Mouse (Mus musculus): ENCODE data around the gene Ano6. TPM values are rescaled to one million over a fixed set of nuclear protein-coding genes. Genes with fewer than 3 reads are reported as not detected.

The Ano6 gene
- polyA plus RNA-seq, 1 experiment from 2014 or later, result 54.4 TPM

DNA sequence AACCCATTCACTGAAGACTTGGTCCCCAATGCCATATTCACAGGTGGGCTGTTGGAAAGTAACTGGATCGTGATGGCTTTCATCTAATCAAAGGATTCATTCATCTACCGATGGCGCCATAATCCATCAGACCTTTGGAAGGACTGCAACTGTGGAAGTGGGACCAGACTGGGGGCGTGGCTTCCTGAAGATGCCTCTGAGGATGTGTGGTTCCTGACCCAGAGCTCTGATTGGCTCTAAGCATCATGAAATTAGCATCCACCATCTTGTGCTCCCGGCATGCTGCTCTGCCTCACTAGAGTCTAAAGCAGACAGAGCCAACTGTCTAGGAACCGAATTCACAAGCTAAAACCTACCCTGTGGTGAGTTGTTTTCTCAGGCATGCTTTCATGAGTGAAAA is 24.7 kb upstream of the Ano6 start:
- Histone ChIP-seq H3K4me3 (ENCODE audit: low read length) (no peak overlapping the region), H3K27me3 (ENCODE audit: insufficient read depth, low read length) (no peaks in the 10 kb centered on the region), H3K4me1 (ENCODE audit: insufficient read depth, low read length) (no peaks in the 10 kb centered on the region), H3K9ac (replicated peaks; ENCODE audit: low read length) (no peak overlapping the region), H3K9me3 (ENCODE audit: low read length) (no peaks in the 10 kb centered on the region), H3K4me2 (replicated peaks; ENCODE audit: low read depth, low read length) (no peak overlapping the region), H3K36me3 (ENCODE audit: insufficient read depth, low read length) (no peaks in the 10 kb centered on the region), H3K27ac (ENCODE audit: low read length) (no peak overlapping the region)
- no peak for ATAC-seq (ENCODE audit: low FRiP score, low TSS enrichment)
- WGBS, result 83% methylated on average over 6 of the region's 6 CpGs

DNA sequence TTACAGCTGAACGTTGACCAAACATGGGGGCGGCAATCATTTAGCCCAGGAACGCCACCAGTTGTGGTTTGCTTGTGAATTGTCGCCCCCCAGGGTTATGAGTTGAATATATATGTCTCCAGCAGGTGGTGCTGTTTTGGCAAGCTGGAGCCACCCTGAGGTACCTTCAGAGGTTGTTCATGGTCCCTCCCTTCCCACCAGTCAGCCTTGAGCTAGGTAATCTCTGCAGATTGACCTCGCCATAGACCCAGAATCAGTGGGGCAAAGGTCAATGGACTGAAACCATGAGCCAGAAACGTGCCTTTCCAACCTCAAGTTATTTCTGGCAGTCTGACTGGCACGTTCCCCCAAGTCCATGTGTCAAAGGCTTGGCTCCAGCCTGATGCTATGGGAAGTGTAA is 22.8 kb upstream of the Ano6 start:
- Histone ChIP-seq H3K27me3 (ENCODE audit: insufficient read depth, low read length) (no peaks in the 10 kb centered on the region), H3K4me3 (ENCODE audit: low read length) (no peak overlapping the region), H3K4me2 (replicated peaks; ENCODE audit: low read depth, low read length) (no peak overlapping the region), H3K4me1 (ENCODE audit: insufficient read depth, low read length) (no peaks in the 10 kb centered on the region), H3K9me3 (ENCODE audit: low read length) (no peaks in the 10 kb centered on the region), H3K9ac (replicated peaks; ENCODE audit: low read length) (no peak overlapping the region), H3K27ac (ENCODE audit: low read length) (no peak overlapping the region), H3K36me3 (ENCODE audit: insufficient read depth, low read length) (no peaks in the 10 kb centered on the region)
- ATAC-seq (ENCODE audit: low FRiP score, low TSS enrichment), result no peak
- WGBS, result 67% methylated on average over 7 of the region's 7 CpGs

DNA sequence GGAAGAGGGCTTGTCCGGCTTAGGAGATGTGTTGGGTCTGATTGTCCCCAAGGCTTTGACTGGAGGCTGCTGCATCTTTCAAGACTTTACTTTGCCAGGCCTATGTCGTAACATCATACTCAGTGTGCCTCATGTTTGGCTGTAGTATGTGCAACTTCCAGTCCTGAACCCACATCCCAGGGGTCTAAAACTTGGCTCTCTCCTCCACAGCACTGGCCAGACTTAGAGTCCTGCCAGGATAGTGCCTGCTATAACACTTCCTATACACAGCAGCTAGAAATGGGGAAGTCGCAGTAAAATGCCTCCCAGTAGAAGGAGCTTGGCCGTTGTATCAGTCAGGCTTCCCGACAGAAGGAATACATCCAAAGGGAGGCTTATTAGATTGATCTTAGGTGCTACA is 21.9 kb upstream of the Ano6 start:
- no peaks in the 10 kb centered on the region for H3K36me3 ChIP-seq (ENCODE audit: insufficient read depth, low read length)
- no peaks in the 10 kb centered on the region for H3K27me3 ChIP-seq (ENCODE audit: insufficient read depth, low read length)
- no peak overlapping the region for H3K4me3 ChIP-seq (ENCODE audit: low read length)
- 87% methylated on average over 5 of the region's 5 CpGs for WGBS
- ATAC-seq (ENCODE audit: low FRiP score, low TSS enrichment), result no peak
- no peaks in the 10 kb centered on the region for H3K4me1 ChIP-seq (ENCODE audit: insufficient read depth, low read length)
- no peak overlapping the region for H3K27ac ChIP-seq (ENCODE audit: low read length)
- H3K4me2 ChIP-seq (replicated peaks; ENCODE audit: low read depth, low read length), result no peak overlapping the region
- H3K9me3 ChIP-seq (ENCODE audit: low read length), result no peaks in the 10 kb centered on the region
- H3K9ac ChIP-seq (replicated peaks; ENCODE audit: low read length), result no peak overlapping the region

DNA sequence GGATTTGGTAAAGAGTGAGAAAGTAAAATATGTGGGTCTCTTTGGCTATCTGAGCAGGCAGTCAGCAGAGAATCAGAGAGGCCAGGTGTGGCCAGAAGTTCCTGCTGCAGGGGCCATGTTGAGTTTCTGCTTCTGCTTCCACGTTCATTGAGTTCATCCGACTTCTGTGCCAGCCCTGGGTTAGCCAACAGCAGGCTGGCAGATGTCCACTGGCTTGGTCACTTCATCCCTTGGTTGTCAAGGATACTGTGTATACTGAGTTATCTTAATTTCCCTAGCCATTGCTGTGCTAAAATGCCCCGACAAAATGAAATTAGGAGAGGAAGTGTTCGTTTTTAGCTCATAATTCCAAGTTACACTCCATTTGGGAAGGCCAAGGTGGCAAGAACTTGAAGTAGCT is 21.1 kb upstream of the Ano6 start:
- H3K4me1 ChIP-seq (ENCODE audit: insufficient read depth, low read length), result no peaks in the 10 kb centered on the region
- H3K36me3 ChIP-seq (ENCODE audit: insufficient read depth, low read length), result no peaks in the 10 kb centered on the region
- H3K9me3 ChIP-seq (ENCODE audit: low read length), result no peaks in the 10 kb centered on the region
- no peak overlapping the region for H3K4me3 ChIP-seq (ENCODE audit: low read length)
- no peak overlapping the region for H3K4me2 ChIP-seq (replicated peaks; ENCODE audit: low read depth, low read length)
- H3K27me3 ChIP-seq (ENCODE audit: insufficient read depth, low read length), result no peaks in the 10 kb centered on the region
- no peak for ATAC-seq (ENCODE audit: low FRiP score, low TSS enrichment)
- WGBS, result 80% methylated on average over 4 of the region's 4 CpGs
- no peak overlapping the region for H3K9ac ChIP-seq (replicated peaks; ENCODE audit: low read length)
- H3K27ac ChIP-seq (ENCODE audit: low read length), result no peak overlapping the region

DNA sequence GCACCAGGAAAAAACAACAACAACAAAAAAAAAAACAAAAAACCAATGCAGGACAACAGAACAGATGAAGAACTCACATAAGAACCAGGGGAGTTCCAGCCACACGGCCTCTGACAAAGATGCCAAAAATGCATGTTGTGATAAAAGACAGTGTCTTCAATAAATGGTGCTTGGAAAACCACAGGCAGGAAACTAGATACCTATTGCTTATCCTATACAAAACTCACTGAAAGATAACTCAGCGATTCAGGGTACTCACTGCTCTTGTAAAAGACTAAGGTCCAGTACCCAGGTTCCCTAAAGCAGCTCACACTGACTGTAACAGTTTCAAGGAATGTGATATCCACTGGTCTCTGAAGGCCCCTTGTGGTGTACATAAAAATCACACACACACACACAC is 20.3 kb upstream of the Ano6 start:
- no peak for ATAC-seq (ENCODE audit: low FRiP score, low TSS enrichment)
- no peak overlapping the region for H3K4me2 ChIP-seq (replicated peaks; ENCODE audit: low read depth, low read length)
- H3K9ac ChIP-seq (replicated peaks; ENCODE audit: low read length), result no peak overlapping the region
- no peaks in the 10 kb centered on the region for H3K9me3 ChIP-seq (ENCODE audit: low read length)
- H3K27me3 ChIP-seq (ENCODE audit: insufficient read depth, low read length), result no peaks in the 10 kb centered on the region
- H3K4me3 ChIP-seq (ENCODE audit: low read length), result no peak overlapping the region
- H3K36me3 ChIP-seq (ENCODE audit: insufficient read depth, low read length), result no peaks in the 10 kb centered on the region
- 95% methylated on average over 2 of the region's 2 CpGs for WGBS
- no peak overlapping the region for H3K27ac ChIP-seq (ENCODE audit: low read length)
- H3K4me1 ChIP-seq (ENCODE audit: insufficient read depth, low read length), result no peaks in the 10 kb centered on the region

DNA sequence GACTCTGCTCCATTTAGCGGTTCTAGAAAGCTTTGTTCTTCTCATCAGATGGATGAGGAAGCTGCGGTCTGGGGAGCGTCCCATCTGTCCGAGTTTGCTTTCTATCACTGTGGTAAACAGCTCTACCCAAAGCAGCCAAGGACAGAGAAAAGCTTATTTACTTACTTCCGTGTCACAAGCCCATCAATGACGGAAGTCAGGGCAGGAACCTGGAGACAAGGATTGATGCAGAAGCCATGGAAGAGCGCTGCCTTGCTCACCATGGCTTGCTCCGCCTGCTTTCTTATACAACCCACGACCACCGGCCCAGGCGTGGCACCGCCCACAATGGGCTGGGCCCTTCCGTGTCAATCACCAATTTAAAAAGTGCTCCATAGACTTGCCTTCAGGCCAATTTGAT is 18.3 kb upstream of the Ano6 start:
- no peak overlapping the region for H3K4me3 ChIP-seq (ENCODE audit: low read length)
- no peak overlapping the region for H3K9ac ChIP-seq (replicated peaks; ENCODE audit: low read length)
- H3K27ac ChIP-seq (ENCODE audit: low read length), result no peak overlapping the region
- no peaks in the 10 kb centered on the region for H3K36me3 ChIP-seq (ENCODE audit: insufficient read depth, low read length)
- no peaks in the 10 kb centered on the region for H3K4me1 ChIP-seq (ENCODE audit: insufficient read depth, low read length)
- no peaks in the 10 kb centered on the region for H3K9me3 ChIP-seq (ENCODE audit: low read length)
- WGBS, result 68% methylated on average over 13 of the region's 13 CpGs
- no peak overlapping the region for H3K4me2 ChIP-seq (replicated peaks; ENCODE audit: low read depth, low read length)
- H3K27me3 ChIP-seq (ENCODE audit: insufficient read depth, low read length), result no peaks in the 10 kb centered on the region
- no peak for ATAC-seq (ENCODE audit: low FRiP score, low TSS enrichment)

DNA sequence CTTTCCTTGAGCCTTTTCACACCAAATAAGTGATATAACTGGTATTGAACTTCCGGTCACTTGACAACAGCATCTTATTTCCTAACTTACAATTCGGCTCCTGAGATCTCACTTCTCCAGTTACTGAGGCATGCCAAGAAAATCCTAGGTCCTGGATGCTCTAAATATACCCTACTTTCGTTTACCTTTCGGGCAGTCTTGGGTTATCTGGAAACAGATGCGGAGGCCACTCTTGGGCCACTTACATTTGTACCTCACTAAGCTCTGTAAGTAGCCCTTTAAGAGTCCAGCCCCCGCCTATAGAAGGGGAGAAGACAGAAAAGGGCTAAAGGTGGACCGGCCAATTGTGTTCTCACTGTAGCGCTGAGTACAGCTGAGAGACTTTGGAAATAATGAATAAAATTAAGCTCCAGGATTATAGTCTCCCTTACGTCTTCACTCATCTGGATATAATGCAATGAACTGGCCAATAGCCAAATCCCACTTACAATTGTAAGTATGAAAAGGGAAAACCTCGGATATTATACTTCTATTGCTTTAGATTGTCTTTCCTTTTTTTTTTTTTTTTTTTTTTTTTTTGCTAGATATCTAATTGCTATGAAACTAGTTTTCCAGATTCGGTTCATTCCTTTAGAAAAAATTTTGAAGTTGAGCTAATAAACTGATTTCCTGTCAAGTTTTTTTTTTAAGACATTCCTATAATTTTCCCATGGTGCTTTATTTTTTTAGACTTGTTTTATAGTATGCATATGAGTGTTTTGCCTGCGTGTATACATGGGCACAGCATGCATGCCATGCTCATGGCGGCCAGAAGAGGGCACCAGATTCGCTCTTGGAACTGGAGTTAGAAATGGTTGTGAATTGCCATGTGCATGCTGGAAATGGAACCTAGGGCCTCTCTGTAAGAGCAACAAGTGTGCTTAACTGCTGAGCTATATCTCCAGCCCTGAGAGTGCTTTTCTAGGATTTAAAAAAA is 17.5 kb upstream of the Ano6 start:
- Histone ChIP-seq H3K9ac (replicated peaks; ENCODE audit: low read length) (no peak overlapping the region), H3K36me3 (ENCODE audit: insufficient read depth, low read length) (no peaks in the 10 kb centered on the region), H3K4me1 (ENCODE audit: insufficient read depth, low read length) (no peaks in the 10 kb centered on the region), H3K4me2 (replicated peaks; ENCODE audit: low read depth, low read length) (no peak overlapping the region), H3K27ac (ENCODE audit: low read length) (no peak overlapping the region), H3K9me3 (ENCODE audit: low read length) (no peaks in the 10 kb centered on the region), H3K4me3 (ENCODE audit: low read length) (no peak overlapping the region), H3K27me3 (ENCODE audit: insufficient read depth, low read length) (no peaks in the 10 kb centered on the region)
- 65% methylated on average over 14 of the region's 14 CpGs for WGBS
- ATAC-seq (ENCODE audit: low FRiP score, low TSS enrichment), result no peak

DNA sequence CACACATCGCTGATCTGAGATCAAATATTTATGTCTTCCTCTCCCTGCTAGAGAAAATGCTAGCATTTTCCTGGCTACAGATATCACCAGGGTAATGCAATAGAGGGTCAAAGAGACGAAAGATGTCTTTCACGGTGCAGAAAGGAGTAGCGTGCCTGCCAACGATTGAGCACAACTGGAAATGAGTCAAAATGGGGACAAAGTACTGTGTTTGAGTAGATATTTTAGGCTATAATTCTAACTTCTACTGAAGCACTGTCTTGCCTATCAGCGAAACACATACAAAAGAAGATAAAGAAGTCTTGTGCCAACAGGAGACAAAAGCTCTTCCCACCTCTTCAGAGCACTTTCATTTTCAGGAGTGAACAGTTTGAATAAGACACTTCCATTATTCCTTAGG is 16.4 kb upstream of the Ano6 start:
- Histone ChIP-seq H3K9ac (replicated peaks; ENCODE audit: low read length) (no peak overlapping the region), H3K4me1 (ENCODE audit: insufficient read depth, low read length) (no peaks in the 10 kb centered on the region), H3K27ac (ENCODE audit: low read length) (no peak overlapping the region), H3K36me3 (ENCODE audit: insufficient read depth, low read length) (no peaks in the 10 kb centered on the region), H3K9me3 (ENCODE audit: low read length) (no peaks in the 10 kb centered on the region), H3K27me3 (ENCODE audit: insufficient read depth, low read length) (no peaks in the 10 kb centered on the region), H3K4me2 (replicated peaks; ENCODE audit: low read depth, low read length) (no peak overlapping the region), H3K4me3 (ENCODE audit: low read length) (no peak overlapping the region)
- ATAC-seq (ENCODE audit: low FRiP score, low TSS enrichment), result no peak
- WGBS, result 73% methylated on average over 6 of the region's 6 CpGs

DNA sequence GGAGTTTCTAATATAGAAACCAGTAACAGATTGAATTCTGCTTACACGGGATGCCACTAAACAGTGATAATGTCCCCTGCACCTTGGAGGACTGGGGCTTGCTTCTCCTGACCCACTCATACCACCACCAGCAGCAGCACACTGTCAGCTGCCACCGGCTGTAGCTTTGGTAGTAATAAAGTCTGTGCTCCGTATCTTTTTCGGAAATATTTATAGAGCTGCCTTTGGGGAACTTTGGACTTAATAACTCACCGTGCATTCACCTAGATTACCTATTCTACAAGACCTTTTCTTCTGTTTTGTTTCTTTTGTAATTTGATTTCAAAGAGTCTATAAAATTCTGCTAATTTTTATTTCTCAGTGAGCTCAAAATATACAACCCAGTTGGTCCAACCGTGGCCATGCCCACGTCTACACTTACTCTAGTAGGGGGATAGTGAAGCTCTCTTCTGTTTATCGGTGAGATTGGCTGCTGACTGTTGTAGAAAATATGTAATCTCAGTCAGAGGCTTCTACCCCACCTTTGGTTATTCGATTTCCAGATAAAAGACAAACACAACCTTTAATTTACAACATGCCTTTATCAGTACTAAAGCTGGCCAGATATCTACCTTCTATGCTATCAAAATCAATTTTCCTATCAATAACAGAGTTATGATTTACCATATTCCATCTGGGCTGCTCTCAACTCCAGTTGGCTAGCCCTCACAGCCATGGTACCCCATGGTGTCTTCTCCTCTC is 15.8 kb upstream of the Ano6 start:
- H3K4me2 ChIP-seq (replicated peaks; ENCODE audit: low read depth, low read length), result no peak overlapping the region
- peaks cover 1% of the 10 kb centered on the region; the same call in 1 of the 2 replicates for H3K9me3 ChIP-seq (ENCODE audit: low read length)
- 79% methylated on average over 9 of the region's 9 CpGs for WGBS
- ATAC-seq (ENCODE audit: low FRiP score, low TSS enrichment), result no peak
- H3K36me3 ChIP-seq (ENCODE audit: insufficient read depth, low read length), result no peaks in the 10 kb centered on the region
- H3K27me3 ChIP-seq (ENCODE audit: insufficient read depth, low read length), result no peaks in the 10 kb centered on the region
- H3K27ac ChIP-seq (ENCODE audit: low read length), result no peak overlapping the region
- H3K4me1 ChIP-seq (ENCODE audit: insufficient read depth, low read length), result no peaks in the 10 kb centered on the region
- H3K4me3 ChIP-seq (ENCODE audit: low read length), result no peak overlapping the region
- no peak overlapping the region for H3K9ac ChIP-seq (replicated peaks; ENCODE audit: low read length)

DNA sequence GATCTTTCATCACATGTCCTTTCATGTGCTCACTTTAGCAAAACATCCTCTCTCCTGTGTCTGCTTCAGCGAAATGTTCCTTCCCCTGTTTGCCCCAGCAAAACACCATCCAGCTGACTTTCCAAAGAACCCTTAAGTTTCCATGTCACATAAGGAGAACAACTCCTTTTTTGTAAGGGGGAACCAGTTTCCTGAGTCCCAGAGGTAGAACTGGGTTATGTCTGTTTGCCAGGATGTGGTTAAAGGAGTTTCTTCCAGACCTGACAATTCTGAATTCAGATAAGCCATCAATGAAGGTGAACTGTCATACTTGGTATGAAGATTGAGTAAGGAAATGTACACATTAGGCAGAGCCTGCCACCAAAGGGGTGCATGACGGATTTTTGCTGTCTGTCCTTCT is 12.9 kb upstream of the Ano6 start:
- Histone ChIP-seq H3K9me3 (ENCODE audit: low read length) (peaks cover 3% of the 10 kb centered on the region; the same call in 1 of the 2 replicates), H3K27ac (ENCODE audit: low read length) (no peak overlapping the region), H3K4me2 (replicated peaks; ENCODE audit: low read depth, low read length) (no peak overlapping the region), H3K36me3 (ENCODE audit: insufficient read depth, low read length) (no peaks in the 10 kb centered on the region), H3K4me3 (ENCODE audit: low read length) (no peak overlapping the region), H3K4me1 (ENCODE audit: insufficient read depth, low read length) (no peaks in the 10 kb centered on the region), H3K9ac (replicated peaks; ENCODE audit: low read length) (no peak overlapping the region), H3K27me3 (ENCODE audit: insufficient read depth, low read length) (no peaks in the 10 kb centered on the region)
- ATAC-seq (ENCODE audit: low FRiP score, low TSS enrichment), result no peak
- 92% methylated on average over 2 of the region's 2 CpGs for WGBS

Measured in kidney, embryonic 16.5 days (tissue).